Mouse (Mus musculus): ENCODE data around the gene Flg2. TPM values are rescaled to one million over a fixed set of nuclear protein-coding genes. Genes with fewer than 3 reads are reported as not detected.

Flg2 gene
- polyA plus RNA-seq (2012; rRNA removed): not detected in 2 replicates

DNA sequence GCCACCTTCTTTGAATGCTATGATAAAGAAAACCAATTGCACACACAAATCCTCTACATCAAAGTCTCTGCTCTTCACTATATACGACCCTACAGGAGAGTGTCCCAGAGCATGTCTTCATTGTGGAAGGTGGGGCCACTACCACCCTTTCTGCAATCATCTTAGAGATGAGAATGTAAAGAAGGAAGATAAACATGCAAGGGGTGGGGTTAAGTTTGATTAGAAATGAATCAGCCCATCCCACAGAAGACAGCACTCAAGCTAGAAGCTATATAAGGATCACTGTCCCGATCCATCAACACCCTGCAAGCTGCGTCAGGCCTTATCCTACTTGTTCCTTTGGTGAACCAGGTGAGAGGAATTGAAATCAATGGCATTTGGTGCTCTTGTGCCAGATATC lies at the start of gene Flg2:
TSS of gene Flg2 (plus strand) at position 301 of the 400 bp plus-strand sequence.
- WGBS: 74% methylated on average over 3 of the region's 3 CpGs
- Histone ChIP-seq H3K36me3 (ENCODE audit: control insufficient read depth, insufficient read depth, low read length) (no peaks in the 10 kb centered on the region), H3K27me3 (ENCODE audit: control insufficient read depth, insufficient read depth, low read length) (no peaks in the 10 kb centered on the region), H3K27ac (ENCODE audit: insufficient read depth, low read depth, low read length) (no peak within 1 kb of the TSS), H3K4me1 (ENCODE audit: control insufficient read depth, insufficient read depth, insufficient read length, low read length) (no peaks in the 10 kb centered on the region), H3K4me3 (ENCODE audit: low read depth, low read length) (no peak within 1 kb of the TSS)
- TF ChIP-seq CTCF (IDR thresholded peaks at IDR 0.05; ENCODE audit: extremely low read depth, insufficient read length, insufficient replicate concordance, low read depth, low read length) (no peak), POLR2A (IDR thresholded peaks at IDR 0.05; ENCODE audit: low read depth, low read length) (no peak)

DNA sequence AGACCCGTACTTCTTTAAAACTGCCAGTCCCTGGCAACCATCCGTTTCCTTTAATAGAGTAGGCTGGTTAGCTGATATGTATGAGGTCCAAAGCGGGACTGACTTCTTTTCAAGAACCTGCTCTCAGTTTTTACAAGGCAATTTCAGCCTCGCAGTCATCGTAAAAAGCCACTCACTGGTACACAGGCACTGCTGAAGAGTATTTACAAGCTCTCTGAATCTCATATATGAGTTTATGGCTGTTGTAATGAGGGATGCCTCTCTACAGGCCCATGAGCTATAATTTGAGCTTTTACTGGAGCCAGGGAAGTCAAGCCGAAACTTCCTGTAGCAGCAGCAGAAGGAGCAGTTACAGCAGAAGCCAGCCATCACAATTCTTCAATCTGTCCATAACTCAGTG lies 34.6 kb upstream of the Flg2 start:
- TF ChIP-seq POLR2A (IDR thresholded peaks at IDR 0.05; ENCODE audit: low read depth, low read length) (no peak), CTCF (IDR thresholded peaks at IDR 0.05; ENCODE audit: extremely low read depth, insufficient read length, insufficient replicate concordance, low read depth, low read length) (no peak)
- Histone ChIP-seq H3K27me3 (ENCODE audit: control insufficient read depth, insufficient read depth, low read length) (no peaks in the 10 kb centered on the region), H3K4me3 (ENCODE audit: low read depth, low read length) (no peak overlapping the region), H3K36me3 (ENCODE audit: control insufficient read depth, insufficient read depth, low read length) (no peaks in the 10 kb centered on the region), H3K27ac (ENCODE audit: insufficient read depth, low read depth, low read length) (no peak overlapping the region), H3K4me1 (ENCODE audit: control insufficient read depth, insufficient read depth, insufficient read length, low read length) (no peaks in the 10 kb centered on the region)
- WGBS: 57% methylated on average over 6 of the region's 6 CpGs

DNA sequence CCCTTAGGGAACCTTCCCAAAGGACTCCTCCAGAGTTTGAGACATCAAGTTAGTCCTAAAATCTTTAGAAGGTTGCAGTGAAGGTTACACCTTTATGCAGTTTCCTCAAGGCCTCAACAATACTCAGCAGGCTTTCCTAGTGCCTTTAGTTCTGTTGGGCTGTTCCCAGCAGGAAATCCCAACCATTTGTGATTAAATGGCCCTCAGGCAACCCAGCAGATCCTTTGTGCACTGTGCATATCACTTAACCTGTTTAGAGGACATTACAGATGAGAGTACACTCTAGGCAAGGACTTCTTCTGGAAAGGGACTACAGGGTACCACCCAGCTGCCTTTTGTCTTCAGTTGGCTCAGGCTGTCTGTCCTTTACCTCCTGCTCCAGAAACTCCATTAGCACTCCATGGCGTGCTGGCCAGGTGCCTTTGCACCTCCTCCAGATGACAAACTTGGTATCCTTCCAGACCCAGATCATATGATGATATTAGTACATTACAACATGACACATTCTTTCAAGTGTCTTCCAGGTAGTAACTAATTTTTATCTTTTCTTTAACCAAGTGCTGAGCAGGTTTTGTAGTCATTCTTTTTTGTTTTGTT lies 34.0 kb upstream of the Flg2 start:
- WGBS: 50% methylated on average over 1 of the region's 1 CpGs
- TF ChIP-seq CTCF (IDR thresholded peaks at IDR 0.05; ENCODE audit: extremely low read depth, insufficient read length, insufficient replicate concordance, low read depth, low read length): no peak
- TF ChIP-seq POLR2A (IDR thresholded peaks at IDR 0.05; ENCODE audit: low read depth, low read length): no peak
- no peak overlapping the region for H3K4me3 ChIP-seq (ENCODE audit: low read depth, low read length)
- H3K27me3 ChIP-seq (ENCODE audit: control insufficient read depth, insufficient read depth, low read length): no peaks in the 10 kb centered on the region
- no peaks in the 10 kb centered on the region for H3K4me1 ChIP-seq (ENCODE audit: control insufficient read depth, insufficient read depth, insufficient read length, low read length)
- no peak overlapping the region for H3K27ac ChIP-seq (ENCODE audit: insufficient read depth, low read depth, low read length)
- H3K36me3 ChIP-seq (ENCODE audit: control insufficient read depth, insufficient read depth, low read length): no peaks in the 10 kb centered on the region

DNA sequence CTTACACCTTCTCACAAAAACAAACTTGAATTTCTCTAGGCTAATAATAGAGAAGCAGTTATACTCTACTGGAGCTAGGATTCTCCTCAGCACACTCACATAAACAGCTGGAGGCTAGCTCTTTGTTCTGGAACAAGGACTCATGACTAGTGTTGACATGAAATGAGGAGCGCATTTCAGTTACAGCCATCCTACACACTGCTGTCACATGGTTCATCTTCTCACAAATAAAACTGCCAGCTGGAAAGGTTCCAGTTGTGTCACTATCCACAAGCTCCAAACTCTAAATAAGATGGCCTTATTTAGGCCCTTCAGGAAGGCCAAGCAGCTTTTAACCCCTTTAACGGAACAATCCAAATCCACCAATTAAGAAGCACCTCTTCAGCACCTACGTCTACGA lies 16.2 kb upstream of the Flg2 start:
- WGBS: 85% methylated on average over 4 of the region's 4 CpGs
- no peaks in the 10 kb centered on the region for H3K4me1 ChIP-seq (ENCODE audit: control insufficient read depth, insufficient read depth, insufficient read length, low read length)
- H3K27me3 ChIP-seq (ENCODE audit: control insufficient read depth, insufficient read depth, low read length): no peaks in the 10 kb centered on the region
- H3K27ac ChIP-seq (ENCODE audit: insufficient read depth, low read depth, low read length): no peak overlapping the region
- H3K36me3 ChIP-seq (ENCODE audit: control insufficient read depth, insufficient read depth, low read length): no peaks in the 10 kb centered on the region
- no peak for TF ChIP-seq CTCF (IDR thresholded peaks at IDR 0.05; ENCODE audit: extremely low read depth, insufficient read length, insufficient replicate concordance, low read depth, low read length)
- TF ChIP-seq POLR2A (IDR thresholded peaks at IDR 0.05; ENCODE audit: low read depth, low read length): no peak
- H3K4me3 ChIP-seq (ENCODE audit: low read depth, low read length): no peak overlapping the region

DNA sequence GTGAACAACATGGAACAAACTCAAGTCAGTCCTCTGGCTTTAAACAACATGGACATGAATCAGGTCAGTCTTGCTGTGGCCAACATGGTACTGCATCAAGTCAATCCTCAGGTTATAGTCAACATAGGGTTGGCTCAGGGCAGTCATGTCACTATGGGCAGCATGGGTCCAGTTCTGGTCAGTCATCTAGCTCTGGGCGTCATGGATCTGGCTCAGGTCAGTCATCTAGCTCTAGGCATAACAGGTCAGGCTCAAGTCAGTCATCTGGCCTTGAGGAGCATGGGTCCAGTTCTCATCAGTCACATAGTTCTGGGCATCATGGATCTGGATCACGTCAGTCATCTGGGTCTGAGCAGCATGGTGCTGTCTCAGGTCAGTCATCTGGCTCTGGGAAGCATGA lies 4.9 kb downstream of the Flg2 start:
- no peaks in the 10 kb centered on the region for H3K27me3 ChIP-seq (ENCODE audit: control insufficient read depth, insufficient read depth, low read length)
- TF ChIP-seq POLR2A (IDR thresholded peaks at IDR 0.05; ENCODE audit: low read depth, low read length) (no peak), CTCF (IDR thresholded peaks at IDR 0.05; ENCODE audit: extremely low read depth, insufficient read length, insufficient replicate concordance, low read depth, low read length) (no peak)
- H3K27ac ChIP-seq (ENCODE audit: insufficient read depth, low read depth, low read length): no peak overlapping the region
- H3K4me1 ChIP-seq (ENCODE audit: control insufficient read depth, insufficient read depth, insufficient read length, low read length): no peaks in the 10 kb centered on the region
- no peak overlapping the region for H3K4me3 ChIP-seq (ENCODE audit: low read depth, low read length)
- H3K36me3 ChIP-seq (ENCODE audit: control insufficient read depth, insufficient read depth, low read length): no peaks in the 10 kb centered on the region
- WGBS: 82% methylated on average over 2 of the region's 2 CpGs

DNA sequence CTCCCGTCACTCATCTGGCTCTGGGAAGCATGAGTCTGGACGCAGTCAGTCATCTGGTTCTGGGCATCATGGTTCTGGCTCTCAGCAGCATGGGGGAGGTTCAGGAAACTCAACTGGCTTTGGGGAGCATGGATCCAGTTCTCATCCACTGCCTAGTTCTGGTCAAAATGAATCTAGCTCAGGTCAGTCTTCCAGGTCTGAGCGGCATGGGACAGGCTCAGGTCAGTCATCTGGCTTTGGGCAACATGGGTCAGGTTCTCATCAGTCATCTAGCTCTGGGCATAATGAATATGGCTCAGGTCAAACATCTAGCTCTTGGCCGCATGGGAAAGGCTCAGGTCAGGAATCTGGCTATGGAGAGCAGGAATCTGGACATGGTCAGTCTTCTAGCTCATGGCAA lies 5.4 kb downstream of the Flg2 start:
- 95% methylated on average over 4 of the region's 4 CpGs for WGBS
- Histone ChIP-seq H3K4me3 (ENCODE audit: low read depth, low read length) (no peak overlapping the region), H3K36me3 (ENCODE audit: control insufficient read depth, insufficient read depth, low read length) (no peaks in the 10 kb centered on the region), H3K4me1 (ENCODE audit: control insufficient read depth, insufficient read depth, insufficient read length, low read length) (no peaks in the 10 kb centered on the region), H3K27ac (ENCODE audit: insufficient read depth, low read depth, low read length) (no peak overlapping the region), H3K27me3 (ENCODE audit: control insufficient read depth, insufficient read depth, low read length) (no peaks in the 10 kb centered on the region)
- TF ChIP-seq POLR2A (IDR thresholded peaks at IDR 0.05; ENCODE audit: low read depth, low read length) (no peak), CTCF (IDR thresholded peaks at IDR 0.05; ENCODE audit: extremely low read depth, insufficient read length, insufficient replicate concordance, low read depth, low read length) (no peak)

Other genes with a start within 250 kb of the Flg2 start
- not detected in 2 replicates for gene Lce3d, start 239.9 kb upstream of the Flg2 start, polyA plus RNA-seq (2012; rRNA removed)
- gene Lce3e, start 230.2 kb upstream of the Flg2 start, polyA plus RNA-seq (2012; rRNA removed): not detected in 2 replicates
- 0.63 TPM in 1 of 2 replicates, not detected in the other for gene Lce3f, start 205.1 kb upstream of the Flg2 start, polyA plus RNA-seq (2012; rRNA removed)
- 0.19 TPM in 1 of 2 replicates, not detected in the other for gene Crct1, start 181.6 kb upstream of the Flg2 start, polyA plus RNA-seq (2012; rRNA removed)
- not detected in 2 replicates for gene Lce1m, start 178.2 kb upstream of the Flg2 start, polyA plus RNA-seq (2012; rRNA removed)
- not detected in 2 replicates for gene Gm4858, start 128.5 kb upstream of the Flg2 start, polyA plus RNA-seq (2012; rRNA removed)
- not detected in 2 replicates for gene Crnn, start 52.5 kb upstream of the Flg2 start, polyA plus RNA-seq (2012; rRNA removed)
- gene Flg, start 76.2 kb downstream of the Flg2 start, polyA plus RNA-seq (2012; rRNA removed): not detected in 2 replicates
- gene Hrnr, start 122.5 kb downstream of the Flg2 start, polyA plus RNA-seq (2012; rRNA removed): not detected in 2 replicates
- gene Rptn, start 196.4 kb downstream of the Flg2 start, polyA plus RNA-seq (2012; rRNA removed): not detected in 2 replicates
- 0.04 TPM in 1 of 2 replicates, not detected in the other for gene Tchh, start 245.1 kb downstream of the Flg2 start, polyA plus RNA-seq (2012; rRNA removed)

Measured in small intestine, adult 2 months (tissue).